Mouse (Mus musculus) urinary bladder, postnatal 4 days (tissue): ENCODE data around the gene Uggt1.

Source experiments
- DNase-seq, 2 experiments: peaks; one replicate each; pipeline ENCODE4 v3.0.0; 2021 to 2022; ENCODE audit warnings: low spot score in 2 of 2

Uggt1 gene

GRCm38 (mm10) chr1:36173461-36173860 is 71.1 kb downstream of the Uggt1 start:
- DNase-seq = no peak

GRCm38 (mm10) chr1:36172941-36173340 is 71.6 kb downstream of the Uggt1 start:
- no peak for DNase-seq

- DNase-seq = no peak
These were observed 81.8 kb downstream of the Uggt1 start for GRCm38 (mm10) chr1:36162687-36163086.

- no peak for DNase-seq
These were observed 83.3 kb downstream of the Uggt1 start for GRCm38 (mm10) chr1:36161208-36161607.

GRCm38 (mm10) chr1:36160246-36160645 is 84.3 kb downstream of the Uggt1 start:
- no peak for DNase-seq

GRCm38 (mm10) chr1:36149411-36149810 is 95.1 kb downstream of the Uggt1 start:
- no peak for DNase-seq

- no peak for DNase-seq
These were observed 95.7 kb downstream of the Uggt1 start for GRCm38 (mm10) chr1:36148809-36149208.

- DNase-seq = no peak
These were observed 99.5 kb downstream of the Uggt1 start for GRCm38 (mm10) chr1:36145050-36145449.

GRCm38 (mm10) chr1:36140311-36140710 is 104.2 kb downstream of the Uggt1 start:
- DNase-seq = no peak

- peak; percentile 36 to 76 for DNase-seq
These were observed 109.9 kb downstream of the Uggt1 start for GRCm38 (mm10) chr1:36134584-36134983.

- DNase-seq = no peak
These were observed 110.9 kb downstream of the Uggt1 start for GRCm38 (mm10) chr1:36133647-36134046.

- DNase-seq = no peak
These were observed 111.5 kb downstream of the Uggt1 start for GRCm38 (mm10) chr1:36133041-36133440.

GRCm38 (mm10) chr1:36132211-36132610 is 112.3 kb downstream of the Uggt1 start:
- DNase-seq = no peak

- DNase-seq = no peak
These were observed 112.8 kb downstream of the Uggt1 start for GRCm38 (mm10) chr1:36131766-36132165.

- DNase-seq = no peak
These were observed 113.4 kb downstream of the Uggt1 start for GRCm38 (mm10) chr1:36131154-36131553.

GRCm38 (mm10) chr1:36130307-36131035 is 114.0 kb downstream of the Uggt1 start:
- DNase-seq = no peak

GRCm38 (mm10) chr1:36129881-36130280 is 114.6 kb downstream of the Uggt1 start:
- DNase-seq = no peak

GRCm38 (mm10) chr1:36129126-36129525 is 115.4 kb downstream of the Uggt1 start:
- peak in 1 of 2 experiments; percentile 40 for DNase-seq

- DNase-seq = no peak
These were observed 119.4 kb downstream of the Uggt1 start for GRCm38 (mm10) chr1:36125076-36125475.

- DNase-seq = no peak
These were observed 123.3 kb downstream of the Uggt1 start for GRCm38 (mm10) chr1:36121172-36121571.

GRCm38 (mm10) chr1:36119426-36119825 is 125.1 kb downstream of the Uggt1 start:
- no peak for DNase-seq

- DNase-seq = no peak
These were observed 125.6 kb downstream of the Uggt1 start for GRCm38 (mm10) chr1:36118958-36119357.

- no peak for DNase-seq
These were observed 126.3 kb downstream of the Uggt1 start for GRCm38 (mm10) chr1:36118061-36118685.
